Mouse (Mus musculus) neural tube, embryonic 14.5 days (tissue): Measurements from ENCODE around the gene Kif2c. TPM values are rescaled to one million over a fixed set of nuclear protein-coding genes. Genes with fewer than 3 reads are reported as not detected.

Source experiments
- ATAC-seq: fragments of 200-750 bp; cut with Nextera tagmentation; 2 replicates; pipeline ENCODE4 v1.8.0; 2017; ENCODE audit warnings: low read depth, mild to moderate bottlenecking, moderate TSS enrichment, moderate library complexity
- H3K27ac ChIP-seq: fragments of 300-500 bp; sonication (generic); 2 replicates; pipeline ENCODE4 v1.5.1; 2014; ENCODE audit warnings: low read depth, mild to moderate bottlenecking, control low read depth, low read length, moderate library complexity, mixed read lengths
- H3K27me3 ChIP-seq: fragments of 300-500 bp; sonication (generic); 2 replicates; pipeline ENCODE4 v1.6.1; 2014; ENCODE audit warnings: low read length; ENCODE audit not compliant: control insufficient read depth, insufficient read depth
- H3K36me3 ChIP-seq: fragments of 300-500 bp; sonication (generic); 2 replicates; pipeline ENCODE4 v1.6.1; 2014; ENCODE audit warnings: low read length, mixed read lengths; ENCODE audit not compliant: control insufficient read depth, insufficient read depth
- H3K4me1 ChIP-seq: fragments of 300-500 bp; sonication (generic); 2 replicates; pipeline ENCODE4 v1.6.1; 2014; ENCODE audit warnings: low read length; ENCODE audit not compliant: control insufficient read depth, insufficient read depth
- H3K4me2 ChIP-seq: fragments of 300-500 bp; sonication (generic); 2 replicates; pipeline ENCODE4 v1.6.1; 2014; ENCODE audit warnings: mild to moderate bottlenecking, low read depth, low read length, control low read depth
- H3K4me3 ChIP-seq: fragments of 300-500 bp; sonication (generic); 2 replicates; pipeline ENCODE4 v1.5.1; 2014; ENCODE audit warnings: low read depth, low read length, control low read depth, mixed read lengths
- H3K9ac ChIP-seq: fragments of 300-500 bp; sonication (generic); replicated peaks from 2 replicates; pipeline ENCODE4 v1.6.1; 2014; ENCODE audit warnings: low read depth, mild to moderate bottlenecking, control low read depth, low read length, mixed read lengths
- H3K9me3 ChIP-seq: fragments of 300-500 bp; sonication (generic); 2 replicates; pipeline ENCODE4 v1.6.1; 2016; ENCODE audit warnings: low read length; ENCODE audit not compliant: control insufficient read depth
- WGBS: fragments of 180-500 bp; shearing (Covaris S2); extraction: QIAGEN DNeasy Blood & Tissue Kit; methylation state at CpG from one replicate; pipeline ENCODE4 v1.1.7; 2014; 5-methylcytosine and 5-hydroxymethylcytosine counted together
- polyA plus RNA-seq: library from polyadenylated mRNA; unstranded; fragments of >200 nt; fragmentation: Nextera tagmentation; extraction: Ambion mirVana; gene quantifications from 2 replicates; pipeline ENCODE4 v1.2.1, GENCODE M21; 2014

The Kif2c gene
- polyA plus RNA-seq, 1 experiment from 2014 or later, result 3.5 TPM

DNA sequence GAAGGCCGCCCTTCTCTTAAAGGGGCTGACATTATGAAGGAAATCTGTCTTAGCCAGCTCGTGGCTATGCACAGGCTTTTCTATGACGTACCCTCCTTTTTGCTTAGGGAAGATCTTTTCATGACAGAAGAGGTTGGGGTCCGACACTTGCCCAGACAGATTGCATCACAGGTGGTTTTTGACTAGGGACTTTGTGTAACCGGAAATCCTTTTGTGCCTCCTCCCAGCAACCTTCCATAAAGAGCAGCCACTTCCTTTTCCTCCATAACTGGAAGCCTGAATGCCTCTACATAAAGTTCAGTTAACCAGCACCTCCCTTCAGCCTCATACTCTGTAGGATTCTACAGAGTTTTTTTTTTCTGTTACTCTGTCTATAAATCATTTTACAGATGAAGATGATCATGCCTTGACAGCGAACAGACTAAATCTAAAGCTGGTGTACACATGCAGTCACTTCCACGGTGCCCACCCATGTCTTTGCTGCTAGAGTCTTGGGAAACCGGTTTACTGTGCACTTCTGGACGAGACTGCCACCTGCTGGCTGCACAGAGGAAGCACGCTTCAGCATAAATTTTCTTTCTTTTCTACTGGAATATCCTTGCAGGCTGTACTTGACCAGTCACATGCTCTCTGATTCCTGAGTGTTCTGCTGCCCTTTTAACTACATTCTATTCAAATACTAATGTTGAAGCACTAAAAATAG is 36.2 kb upstream of the Kif2c start:
- H3K36me3 ChIP-seq, result no peaks in the 10 kb centered on the region
- peak; percentile 56; the same call in 1 of the 2 replicates for ATAC-seq
- H3K27me3 ChIP-seq, result no peaks in the 10 kb centered on the region
- no peak overlapping the region for H3K27ac ChIP-seq
- no peaks in the 10 kb centered on the region for H3K4me1 ChIP-seq
- H3K9ac ChIP-seq, result no peak overlapping the region
- no peak overlapping the region for H3K4me2 ChIP-seq
- WGBS, result 35% methylated on average over 10 of the region's 10 CpGs
- H3K4me3 ChIP-seq, result no peak overlapping the region
- H3K9me3 ChIP-seq, result no peaks in the 10 kb centered on the region

DNA sequence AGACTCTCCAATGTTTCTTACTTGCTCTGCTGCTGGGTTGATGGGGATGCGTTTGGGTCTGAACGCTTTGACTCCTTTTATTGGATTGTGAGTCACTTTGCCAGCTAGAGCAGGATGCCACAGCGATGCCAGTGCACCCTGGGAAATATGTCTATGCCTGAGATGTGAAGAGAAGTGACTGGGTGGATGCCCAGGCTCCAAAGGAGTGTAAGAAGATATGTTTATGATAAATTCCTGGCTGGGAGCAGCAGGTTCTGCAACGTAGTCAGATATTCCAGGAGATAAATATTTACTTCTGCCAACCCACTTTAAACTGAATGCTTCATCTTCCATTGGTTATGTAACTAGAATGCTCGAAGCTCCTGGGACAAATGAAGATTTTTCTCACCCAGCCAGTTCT is 34.6 kb upstream of the Kif2c start:
- H3K4me3 ChIP-seq, result no peak overlapping the region
- H3K27me3 ChIP-seq, result no peaks in the 10 kb centered on the region
- no peaks in the 10 kb centered on the region for H3K9me3 ChIP-seq
- no peak overlapping the region for H3K9ac ChIP-seq
- no peak for ATAC-seq
- H3K27ac ChIP-seq, result no peak overlapping the region
- H3K4me2 ChIP-seq, result no peak overlapping the region
- 78% methylated on average over 5 of the region's 5 CpGs for WGBS
- no peaks in the 10 kb centered on the region for H3K4me1 ChIP-seq
- H3K36me3 ChIP-seq, result no peaks in the 10 kb centered on the region

DNA sequence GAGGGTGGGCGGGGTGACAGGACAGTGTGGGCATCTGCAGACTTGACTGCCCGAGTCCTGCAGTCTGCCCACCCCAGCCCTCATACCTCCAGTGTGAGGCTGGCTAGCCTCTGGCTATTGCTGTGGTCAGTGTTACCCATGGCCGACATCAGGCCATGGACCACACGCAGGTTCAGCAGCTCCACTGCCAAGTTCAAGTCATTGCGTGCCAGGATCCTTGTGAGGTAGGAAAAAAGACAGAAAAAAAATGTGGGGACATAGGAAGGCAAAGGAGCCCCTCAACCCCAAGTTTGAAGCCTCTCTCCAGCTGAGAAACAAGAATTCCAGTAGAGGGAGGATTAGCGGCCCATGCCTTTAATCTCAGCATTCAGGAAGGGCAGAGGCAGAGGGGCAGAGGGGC is 31.8 kb upstream of the Kif2c start:
- no peak overlapping the region for H3K4me2 ChIP-seq
- no peaks in the 10 kb centered on the region for H3K4me1 ChIP-seq
- H3K9me3 ChIP-seq, result no peaks in the 10 kb centered on the region
- no peaks in the 10 kb centered on the region for H3K36me3 ChIP-seq
- H3K9ac ChIP-seq, result no peak overlapping the region
- no peak for ATAC-seq
- H3K4me3 ChIP-seq, result no peak overlapping the region
- no peak overlapping the region for H3K27ac ChIP-seq
- 82% methylated on average over 6 of the region's 6 CpGs for WGBS
- no peaks in the 10 kb centered on the region for H3K27me3 ChIP-seq

DNA sequence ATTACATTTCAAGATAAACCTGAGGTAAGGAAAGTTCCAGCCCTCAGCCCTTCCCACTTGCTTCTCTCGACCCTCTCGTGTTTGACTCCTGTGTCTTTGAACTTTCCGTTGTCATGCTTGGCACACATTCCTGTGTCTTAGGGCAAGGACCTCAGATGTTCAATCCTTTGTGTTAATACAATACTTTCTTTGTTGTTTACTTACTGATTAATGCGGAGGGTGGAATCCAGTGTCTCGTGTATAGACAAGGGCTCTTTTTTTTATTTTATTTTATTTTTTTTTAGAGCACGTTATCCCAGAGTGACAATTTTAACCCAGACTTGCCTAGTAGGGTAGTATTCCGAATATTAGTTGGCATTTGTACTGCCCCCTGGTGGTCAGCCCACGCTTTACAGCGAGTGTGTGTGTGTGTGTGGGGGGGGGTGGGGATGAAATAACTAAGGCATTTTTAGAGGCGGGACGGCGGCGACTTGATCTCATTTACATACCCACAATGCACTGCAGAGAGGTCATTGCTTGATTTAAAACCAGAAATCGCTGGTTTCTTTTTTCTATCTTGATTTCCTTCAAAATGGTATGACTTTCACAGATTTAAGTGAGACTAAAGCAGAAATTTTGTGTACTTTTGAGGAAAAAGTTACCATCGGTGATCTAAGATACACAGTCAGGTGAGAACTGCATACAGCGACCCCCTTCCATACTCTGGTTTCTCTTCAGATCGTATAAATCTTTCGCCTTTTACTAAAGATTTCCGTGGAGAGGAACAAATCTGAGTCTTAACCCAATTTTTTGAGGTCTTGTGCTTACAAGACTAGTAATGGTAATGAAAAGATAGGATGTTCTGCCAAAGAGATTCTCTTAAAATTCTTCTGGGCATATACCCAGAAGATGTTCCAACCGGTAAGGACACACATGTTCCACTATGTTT is 28.0 kb upstream of the Kif2c start:
- H3K27ac ChIP-seq, result no peak overlapping the region
- H3K27me3 ChIP-seq, result no peaks in the 10 kb centered on the region
- no peaks in the 10 kb centered on the region for H3K9me3 ChIP-seq
- H3K4me1 ChIP-seq, result no peaks in the 10 kb centered on the region
- no peak overlapping the region for H3K9ac ChIP-seq
- no peak overlapping the region for H3K4me3 ChIP-seq
- 3% methylated on average over 20 of the region's 20 CpGs for WGBS
- H3K36me3 ChIP-seq, result no peaks in the 10 kb centered on the region
- no peak for ATAC-seq
- H3K4me2 ChIP-seq, result no peak overlapping the region

DNA sequence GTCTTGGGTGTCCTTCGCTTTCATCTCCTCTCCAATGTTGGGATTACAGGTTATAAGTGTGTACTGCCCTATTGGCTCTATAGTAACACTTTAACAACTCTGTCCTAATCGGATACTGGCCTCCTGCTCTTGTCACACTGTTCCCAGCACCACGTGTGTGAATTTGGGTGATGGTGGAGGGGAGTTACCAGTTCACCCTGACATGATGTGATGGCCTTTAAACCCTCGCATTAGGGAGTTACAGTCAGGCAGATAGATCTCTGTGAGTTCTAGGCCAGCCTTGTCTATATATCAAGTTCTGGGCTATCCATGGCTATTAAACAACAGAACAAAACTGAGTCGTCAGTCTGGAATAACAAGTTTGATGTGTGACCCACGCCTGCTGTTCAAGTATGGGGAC is 27.2 kb upstream of the Kif2c start:
- no peak for ATAC-seq
- H3K36me3 ChIP-seq, result no peaks in the 10 kb centered on the region
- H3K27ac ChIP-seq, result no peak overlapping the region
- H3K4me2 ChIP-seq, result no peak overlapping the region
- WGBS, result 81% methylated on average over 6 of the region's 6 CpGs
- no peaks in the 10 kb centered on the region for H3K4me1 ChIP-seq
- no peaks in the 10 kb centered on the region for H3K9me3 ChIP-seq
- H3K4me3 ChIP-seq, result no peak overlapping the region
- H3K27me3 ChIP-seq, result no peaks in the 10 kb centered on the region
- H3K9ac ChIP-seq, result no peak overlapping the region

DNA sequence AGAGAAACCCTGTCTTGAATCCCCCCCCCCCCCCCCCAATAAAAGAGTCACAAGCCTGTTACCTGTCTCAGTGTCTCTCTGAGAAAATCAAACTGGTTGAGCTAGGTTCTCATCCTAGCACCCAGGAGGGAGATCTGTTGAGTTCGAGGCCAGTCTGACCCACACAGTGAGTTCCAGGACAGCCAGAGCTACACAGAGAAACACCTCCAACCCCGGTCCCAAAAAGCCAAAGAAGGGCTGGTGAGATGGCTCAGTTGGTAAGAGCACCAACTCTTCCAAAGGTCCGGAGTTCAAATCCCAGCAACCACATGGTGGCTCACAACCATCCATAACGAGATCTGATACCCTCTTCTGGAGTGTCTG is 20.5 kb upstream of the Kif2c start:
- H3K9me3 ChIP-seq, result no peaks in the 10 kb centered on the region
- H3K9ac ChIP-seq, result no peak overlapping the region
- H3K27me3 ChIP-seq, result no peaks in the 10 kb centered on the region
- ATAC-seq, result no peak
- no peak overlapping the region for H3K4me3 ChIP-seq
- H3K4me2 ChIP-seq, result no peak overlapping the region
- no peaks in the 10 kb centered on the region for H3K36me3 ChIP-seq
- 70% methylated on average over 4 of the region's 4 CpGs for WGBS
- no peak overlapping the region for H3K27ac ChIP-seq
- no peaks in the 10 kb centered on the region for H3K4me1 ChIP-seq

DNA sequence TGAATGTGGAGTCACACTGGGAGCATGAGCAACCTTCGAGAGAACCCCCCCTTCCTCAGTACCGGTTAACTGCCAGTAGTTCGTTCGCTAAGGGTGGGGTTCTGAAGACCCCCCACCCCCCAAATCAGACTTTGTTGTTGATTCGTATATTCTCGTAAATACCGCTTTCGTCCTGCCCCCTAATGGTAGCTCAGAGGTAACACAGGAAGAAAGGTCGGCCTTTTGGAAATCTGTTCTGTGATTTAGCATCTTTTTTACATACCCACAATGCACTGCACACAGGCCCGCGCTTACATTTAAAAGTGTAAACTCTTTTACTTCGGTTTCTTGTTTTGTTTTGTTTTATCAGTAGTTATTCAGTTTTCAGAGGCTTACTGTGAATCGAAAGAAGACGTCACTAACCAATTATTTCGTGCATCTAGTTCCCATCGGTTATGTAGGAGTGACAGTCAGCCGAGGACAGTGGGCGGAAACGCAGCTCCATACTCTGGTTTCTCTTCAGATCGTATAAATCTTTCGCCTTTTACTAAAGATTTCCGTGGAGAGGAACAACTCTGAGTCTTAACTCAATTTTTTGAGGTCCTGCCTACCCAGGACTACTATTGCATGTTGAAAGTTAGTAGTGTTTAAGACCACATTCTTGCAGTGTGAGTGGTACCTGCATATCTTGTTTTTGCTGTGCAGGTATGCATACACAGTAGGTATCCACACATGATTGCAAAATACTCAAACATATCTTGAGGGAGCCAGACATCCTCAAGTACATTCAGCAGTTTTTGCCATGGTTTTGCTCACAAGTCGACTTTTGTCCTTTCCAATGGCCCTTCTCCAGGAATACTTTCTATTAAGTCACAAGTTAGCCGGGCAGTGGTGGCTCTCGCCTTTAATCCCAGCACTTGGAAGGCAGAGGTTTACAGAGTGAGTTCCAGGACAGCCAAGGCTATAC is 19.9 kb upstream of the Kif2c start:
- H3K4me1 ChIP-seq, result no peaks in the 10 kb centered on the region
- H3K27me3 ChIP-seq, result no peaks in the 10 kb centered on the region
- peak; percentile 65; the same call in 1 of the 2 replicates for ATAC-seq
- H3K4me2 ChIP-seq, result peak overlapping the region; percentile 45
- peak overlapping the region; percentile 29; the same call in 1 of the 2 replicates for H3K9ac ChIP-seq
- no peaks in the 10 kb centered on the region for H3K9me3 ChIP-seq
- peak overlapping the region; percentile 26 for H3K4me3 ChIP-seq
- no peak overlapping the region for H3K27ac ChIP-seq
- WGBS, result under 1% methylated on average over 25 of the region's 25 CpGs
- no peaks in the 10 kb centered on the region for H3K36me3 ChIP-seq

DNA sequence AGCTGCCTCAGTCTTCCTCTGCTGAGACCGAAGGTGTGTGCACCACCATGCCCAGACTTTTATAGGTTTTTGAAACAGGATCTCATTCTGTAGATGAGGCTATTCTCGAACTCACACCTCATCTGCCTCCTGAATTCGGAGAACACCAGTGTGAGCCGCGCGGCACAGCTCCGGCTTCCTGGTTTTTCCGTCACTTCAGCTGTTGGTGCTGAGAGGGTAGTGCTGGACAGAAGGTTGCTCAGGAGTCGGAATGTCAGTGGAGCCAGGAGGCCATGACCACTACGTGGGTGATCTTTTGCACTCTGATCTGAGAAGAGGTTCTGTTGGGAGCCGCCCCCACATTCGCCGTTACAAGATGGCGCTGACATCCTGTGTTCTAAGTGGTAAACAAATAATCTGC is 9.4 kb upstream of the Kif2c start:
- ATAC-seq, result no peak
- H3K4me1 ChIP-seq, result no peaks in the 10 kb centered on the region
- H3K27ac ChIP-seq, result no peak overlapping the region
- no peak overlapping the region for H3K4me2 ChIP-seq
- H3K36me3 ChIP-seq, result no peaks in the 10 kb centered on the region
- H3K4me3 ChIP-seq, result no peak overlapping the region
- WGBS, result 96% methylated on average over 14 of the region's 14 CpGs
- no peaks in the 10 kb centered on the region for H3K27me3 ChIP-seq
- H3K9ac ChIP-seq, result no peak overlapping the region
- H3K9me3 ChIP-seq, result no peaks in the 10 kb centered on the region
